Mouse (Mus musculus): ENCODE results near the gene Abcd3. TPM values are rescaled to one million over a fixed set of nuclear protein-coding genes. Genes with fewer than 3 reads are reported as not detected.

Gene Abcd3
- polyA plus RNA-seq, 1 experiment: 23.3 TPM

- TF ChIP-seq CTCF (IDR thresholded peaks at IDR 0.05; ENCODE audit: extremely low read depth, insufficient read depth, low read length) (no peak), POLR2A (IDR thresholded peaks at IDR 0.05; ENCODE audit: extremely low read depth, insufficient read depth, low read length) (no peak)
- no peaks in the 10 kb centered on the region for H3K4me1 ChIP-seq (ENCODE audit: control insufficient read depth, insufficient read depth, low read length)
- H3K4me3 ChIP-seq (ENCODE audit: insufficient read depth, low read length): no peak overlapping the region
- H3K27ac ChIP-seq (ENCODE audit: insufficient read depth, low read length): no peak overlapping the region
These were observed 85.4 kb downstream of the Abcd3 start for GRCm38 (mm10) chr3:121729678-121730077.

GRCm38 (mm10) chr3:121725651-121726050 lies 89.5 kb downstream of the Abcd3 start:
- no peak overlapping the region for H3K27ac ChIP-seq (ENCODE audit: insufficient read depth, low read length)
- TF ChIP-seq POLR2A (IDR thresholded peaks at IDR 0.05; ENCODE audit: extremely low read depth, insufficient read depth, low read length) (no peak), CTCF (IDR thresholded peaks at IDR 0.05; ENCODE audit: extremely low read depth, insufficient read depth, low read length) (no peak)
- 0 out of 2 replicates have a peak, but pooled peaks cover 1% of the 10 kb centered on the region for H3K4me1 ChIP-seq (ENCODE audit: control insufficient read depth, insufficient read depth, low read length)
- H3K4me3 ChIP-seq (ENCODE audit: insufficient read depth, low read length): peak overlapping the region; percentile 72

DNA sequence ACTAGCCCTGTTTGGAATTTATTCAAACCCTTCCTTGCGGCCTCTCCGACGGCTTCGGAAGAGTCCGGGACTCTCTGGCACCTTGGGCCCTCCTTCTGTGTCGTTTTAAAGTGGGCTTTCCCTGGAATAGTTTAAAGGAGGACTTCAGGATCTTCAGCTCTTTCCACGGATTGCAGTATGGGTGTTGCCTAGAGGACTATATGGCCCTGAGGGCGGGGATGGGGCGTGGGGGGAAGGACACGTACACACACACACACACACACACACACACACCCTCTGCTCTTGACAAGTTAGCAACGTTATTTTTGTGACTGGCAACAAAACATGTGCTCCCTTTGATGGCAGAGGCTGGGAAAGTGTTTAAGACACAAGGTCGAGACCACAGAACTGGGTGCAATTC lies 90.5 kb downstream of the Abcd3 start:
- H3K27ac ChIP-seq (ENCODE audit: insufficient read depth, low read length): no peak overlapping the region
- no peak for TF ChIP-seq POLR2A (IDR thresholded peaks at IDR 0.05; ENCODE audit: extremely low read depth, insufficient read depth, low read length)
- no peak for TF ChIP-seq CTCF (IDR thresholded peaks at IDR 0.05; ENCODE audit: extremely low read depth, insufficient read depth, low read length)
- peak overlapping the region; percentile 72 for H3K4me3 ChIP-seq (ENCODE audit: insufficient read depth, low read length)

GRCm38 (mm10) chr3:121723968-121724524 lies 91.1 kb downstream of the Abcd3 start:
- peak overlapping the region; percentile 11 for H3K27ac ChIP-seq (ENCODE audit: insufficient read depth, low read length)
- TF ChIP-seq POLR2A (IDR thresholded peaks at IDR 0.05; ENCODE audit: extremely low read depth, insufficient read depth, low read length) (0 out of 2 replicates have a peak, but pooled peaks have one; percentile 11), CTCF (IDR thresholded peaks at IDR 0.05; ENCODE audit: extremely low read depth, insufficient read depth, low read length) (no peak)
- H3K4me3 ChIP-seq (ENCODE audit: insufficient read depth, low read length): peak overlapping the region; percentile 72
- H3K4me1 ChIP-seq (ENCODE audit: control insufficient read depth, insufficient read depth, low read length): 0 out of 2 replicates have a peak, but pooled peaks cover 1% of the 10 kb centered on the region

More for the DNA sequence above, 90.5 kb downstream of the Abcd3 start:
- 0 out of 2 replicates have a peak, but pooled peaks cover 1% of the 10 kb centered on the region for H3K4me1 ChIP-seq (ENCODE audit: control insufficient read depth, insufficient read depth, low read length)

DNA sequence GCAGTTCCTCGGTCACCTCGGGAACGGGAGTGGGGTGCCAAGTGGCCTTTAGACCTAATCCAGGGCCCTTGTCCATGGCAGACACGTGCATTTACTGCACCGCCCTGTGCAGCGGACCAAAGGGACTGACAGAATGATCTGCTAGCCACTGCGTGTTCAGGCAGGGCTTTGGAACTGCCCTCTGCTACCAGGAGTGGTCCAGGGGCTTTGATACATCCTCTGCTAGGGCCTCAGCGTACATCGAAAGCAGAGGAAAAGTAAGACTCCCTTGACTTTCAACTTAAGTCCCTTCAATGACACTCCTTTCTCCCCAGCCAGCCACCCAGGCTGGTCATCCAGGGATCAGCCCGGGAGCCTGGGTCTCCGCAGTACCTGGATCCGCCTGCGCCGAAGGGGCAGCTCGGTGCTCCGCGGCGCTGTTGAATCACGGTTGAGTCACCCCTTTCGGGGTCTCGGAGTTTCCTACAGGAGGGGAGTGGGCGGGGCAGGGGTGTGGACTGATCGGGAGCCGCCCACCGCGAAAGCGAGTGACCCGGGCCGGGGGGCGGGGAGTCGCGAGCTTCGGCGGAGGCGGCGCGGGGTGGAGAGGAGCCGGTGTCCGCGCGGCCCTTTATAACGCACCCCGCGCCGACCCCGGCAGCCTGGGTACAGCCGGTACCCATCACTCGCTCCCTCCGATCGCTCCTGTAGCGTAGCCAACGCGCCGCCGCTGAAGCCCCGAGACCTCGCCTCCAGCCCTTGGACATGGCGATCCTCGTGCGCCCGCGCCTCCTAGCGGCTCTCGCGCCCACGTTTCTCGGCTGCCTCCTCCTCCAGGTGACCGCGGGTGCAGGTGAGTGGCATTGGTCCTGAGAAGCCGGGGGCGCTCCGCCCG lies 91.9 kb downstream of the Abcd3 start, which contains the start of gene F3:
Gene F3, plus strand, starts transcription at position 567 of the 874 bp plus-strand sequence.
- Histone ChIP-seq H3K27ac (ENCODE audit: insufficient read depth, low read length) (peak within 1 kb of the TSS; percentile 85), H3K4me3 (ENCODE audit: insufficient read depth, low read length) (peak within 1 kb of the TSS; percentile 72), H3K4me1 (ENCODE audit: control insufficient read depth, insufficient read depth, low read length) (0 out of 2 replicates have a peak, but pooled peaks cover 1% of the 10 kb centered on the region)
- 0 out of 2 replicates have a peak, but pooled peaks have one; percentile 31 for TF ChIP-seq POLR2A (IDR thresholded peaks at IDR 0.05; ENCODE audit: extremely low read depth, insufficient read depth, low read length)
- 0 out of 2 replicates have a peak, but pooled peaks have one; percentile 14 for TF ChIP-seq CTCF (IDR thresholded peaks at IDR 0.05; ENCODE audit: extremely low read depth, insufficient read depth, low read length)

DNA sequence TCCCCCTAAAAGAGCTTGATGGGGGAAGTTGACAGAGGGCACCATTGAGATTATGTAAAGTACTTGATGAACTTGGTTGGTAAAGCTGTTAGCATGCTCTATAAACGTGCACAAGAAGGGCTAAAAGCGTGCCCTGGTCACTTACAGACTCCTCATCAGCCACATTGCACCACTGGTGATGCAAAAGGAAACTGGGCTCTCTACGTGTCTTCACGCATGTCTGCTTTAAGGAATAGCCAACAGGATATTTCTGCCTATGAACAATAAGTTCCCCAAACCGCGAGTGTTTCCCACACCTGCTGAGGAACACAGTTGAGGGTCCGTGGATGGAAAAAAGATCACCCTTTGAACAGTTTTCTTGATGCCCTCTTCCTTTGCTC lies 93.4 kb downstream of the Abcd3 start:
- Histone ChIP-seq H3K4me1 (ENCODE audit: control insufficient read depth, insufficient read depth, low read length) (0 out of 2 replicates have a peak, but pooled peaks cover 1% of the 10 kb centered on the region), H3K27ac (ENCODE audit: insufficient read depth, low read length) (peak overlapping the region; percentile 57), H3K4me3 (ENCODE audit: insufficient read depth, low read length) (no peak overlapping the region)
- TF ChIP-seq CTCF (IDR thresholded peaks at IDR 0.05; ENCODE audit: extremely low read depth, insufficient read depth, low read length): no peak
- no peak for TF ChIP-seq POLR2A (IDR thresholded peaks at IDR 0.05; ENCODE audit: extremely low read depth, insufficient read depth, low read length)

DNA sequence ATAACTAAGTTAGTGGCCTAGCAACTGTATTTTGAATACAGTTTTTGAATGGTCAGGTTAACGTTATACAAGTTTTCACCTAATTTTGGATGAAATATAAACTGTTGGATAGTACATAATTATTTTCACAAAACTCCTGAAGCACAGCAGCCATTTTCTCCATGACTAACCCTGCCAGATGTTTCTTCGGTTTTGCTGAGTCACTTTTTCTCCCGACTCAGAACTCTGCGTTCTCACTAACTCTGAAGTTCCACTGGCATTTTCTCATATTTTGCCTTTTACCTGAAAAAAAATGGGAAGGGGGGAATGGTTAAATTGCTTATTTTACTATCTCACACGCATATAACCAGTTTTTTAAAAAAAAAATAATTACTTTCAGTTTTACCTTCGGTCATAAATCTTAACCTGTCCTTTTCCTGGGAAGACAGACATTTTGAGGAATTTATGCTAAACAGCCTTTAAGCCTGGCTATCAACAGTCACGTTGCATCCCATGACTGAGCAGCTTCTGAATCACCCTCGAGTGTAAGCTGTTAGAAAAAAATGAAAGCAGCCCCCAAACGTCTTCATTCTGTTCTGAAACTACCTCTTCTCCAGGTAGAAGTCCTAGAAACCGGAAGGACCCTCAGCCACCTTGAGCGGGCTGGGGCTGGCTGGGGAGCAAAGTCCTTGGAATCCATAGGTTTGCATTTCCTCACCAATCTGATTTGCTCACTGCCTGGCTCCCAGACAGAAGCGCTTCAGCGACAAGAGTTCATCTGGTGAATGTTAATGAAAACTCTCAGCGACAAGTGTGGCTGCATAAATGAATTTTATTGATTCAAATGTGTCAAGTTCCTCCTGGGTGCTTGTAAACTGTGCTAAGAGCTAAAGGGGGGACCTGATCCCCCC lies 94.1 kb downstream of the Abcd3 start:
- Histone ChIP-seq H3K4me1 (ENCODE audit: control insufficient read depth, insufficient read depth, low read length) (0 out of 2 replicates have a peak, but pooled peaks cover 1% of the 10 kb centered on the region), H3K27ac (ENCODE audit: insufficient read depth, low read length) (peak overlapping the region; percentile 57), H3K4me3 (ENCODE audit: insufficient read depth, low read length) (no peak overlapping the region)
- TF ChIP-seq CTCF (IDR thresholded peaks at IDR 0.05; ENCODE audit: extremely low read depth, insufficient read depth, low read length) (no peak), POLR2A (IDR thresholded peaks at IDR 0.05; ENCODE audit: extremely low read depth, insufficient read depth, low read length) (no peak)

GRCm38 (mm10) chr3:121719701-121720100 lies 95.4 kb downstream of the Abcd3 start:
- H3K4me1 ChIP-seq (ENCODE audit: control insufficient read depth, insufficient read depth, low read length): peaks cover 1% of the 10 kb centered on the region; the same call in 1 of the 2 replicates
- H3K4me3 ChIP-seq (ENCODE audit: insufficient read depth, low read length): no peak overlapping the region
- TF ChIP-seq CTCF (IDR thresholded peaks at IDR 0.05; ENCODE audit: extremely low read depth, insufficient read depth, low read length) (no peak), POLR2A (IDR thresholded peaks at IDR 0.05; ENCODE audit: extremely low read depth, insufficient read depth, low read length) (no peak)
- H3K27ac ChIP-seq (ENCODE audit: insufficient read depth, low read length): no peak overlapping the region; the same call in 1 of the 2 replicates

GRCm38 (mm10) chr3:121718679-121719078 lies 96.4 kb downstream of the Abcd3 start:
- H3K4me1 ChIP-seq (ENCODE audit: control insufficient read depth, insufficient read depth, low read length): no peaks in the 10 kb centered on the region; the same call in 1 of the 2 replicates
- no peak overlapping the region for H3K27ac ChIP-seq (ENCODE audit: insufficient read depth, low read length)
- TF ChIP-seq POLR2A (IDR thresholded peaks at IDR 0.05; ENCODE audit: extremely low read depth, insufficient read depth, low read length) (no peak), CTCF (IDR thresholded peaks at IDR 0.05; ENCODE audit: extremely low read depth, insufficient read depth, low read length) (no peak)
- no peak overlapping the region for H3K4me3 ChIP-seq (ENCODE audit: insufficient read depth, low read length)

Measured in cortical plate, adult 2 months (tissue).